Mouse (Mus musculus) E14TG2a.4 (cell line): ENCODE measurements at regions not wholly inside any gene's neighbourhood (a gene's known extent, or its start where the extent isn't known, plus 50 kb on each side); places are given as distances from the start of the nearest gene placed in this dataset.

Experiments
- H3K27me3 ChIP-seq: 2 replicates; pipeline ENCODE4 v1.6.1; 2014; ENCODE audit warnings: low read length, control low read depth; ENCODE audit not compliant: insufficient read depth
- H3K36me3 ChIP-seq: 2 replicates; pipeline ENCODE4 v1.6.1; 2014; ENCODE audit warnings: low read length, control low read depth; ENCODE audit not compliant: insufficient read depth
- H3K4me1 ChIP-seq: replicated peaks from 2 replicates; pipeline ENCODE4 v1.6.1; 2014; ENCODE audit warnings: low read depth, low read length, control low read depth
- H3K4me3 ChIP-seq: replicated peaks from 2 replicates; pipeline ENCODE4 v1.5.1; 2014; ENCODE audit warnings: mild to moderate bottlenecking, low read length
- H3K9me3 ChIP-seq: 2 replicates; pipeline ENCODE4 v1.6.1; 2014; ENCODE audit warnings: low read length, control low read depth
- CTCF ChIP-seq: conservative IDR thresholded peaks from 2 replicates; pipeline ENCODE4 v1.5.1; 2014; ENCODE audit warnings: low read length
- NANOG ChIP-seq: IDR thresholded peaks from 2 replicates; pipeline ENCODE4 v1.6.1; 2014; ENCODE audit warnings: borderline replicate concordance, low read length, mixed read lengths
- POU5F1 ChIP-seq: IDR thresholded peaks from 2 replicates; pipeline ENCODE4 v1.6.1; 2014; ENCODE audit warnings: low read length, borderline replicate concordance

DNA sequence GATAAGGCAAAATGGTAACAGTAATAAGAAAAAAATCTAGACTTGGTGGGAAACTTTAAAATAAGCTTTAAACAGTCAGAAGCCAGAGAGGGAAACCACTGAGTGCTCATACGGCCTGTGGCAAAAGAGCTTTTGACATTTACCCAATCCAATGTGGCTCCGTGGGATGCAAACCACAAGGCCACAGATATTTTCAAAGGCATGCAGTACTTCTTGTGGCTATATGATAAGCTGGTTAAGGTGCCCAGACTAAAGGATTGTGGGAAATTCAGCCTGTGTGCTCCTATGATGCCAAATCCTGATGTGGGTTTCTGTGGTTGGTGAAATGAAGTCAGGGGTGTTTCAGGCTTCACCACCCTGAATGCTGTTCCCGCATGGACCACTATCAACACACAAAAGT is 355.8 kb downstream of the Sorl1 start:
- Histone ChIP-seq H3K9me3 (no peaks in the 10 kb centered on the region), H3K4me3 (no peak overlapping the region), H3K4me1 (0 out of 2 replicates have a peak, but pooled peaks cover 3% of the 10 kb centered on the region), H3K27me3 (peaks cover 6% of the 10 kb centered on the region; the same call in 1 of the 2 replicates), H3K36me3 (no peaks in the 10 kb centered on the region)
- TF ChIP-seq NANOG (no peak), CTCF (no peak), POU5F1 (no peak)

DNA sequence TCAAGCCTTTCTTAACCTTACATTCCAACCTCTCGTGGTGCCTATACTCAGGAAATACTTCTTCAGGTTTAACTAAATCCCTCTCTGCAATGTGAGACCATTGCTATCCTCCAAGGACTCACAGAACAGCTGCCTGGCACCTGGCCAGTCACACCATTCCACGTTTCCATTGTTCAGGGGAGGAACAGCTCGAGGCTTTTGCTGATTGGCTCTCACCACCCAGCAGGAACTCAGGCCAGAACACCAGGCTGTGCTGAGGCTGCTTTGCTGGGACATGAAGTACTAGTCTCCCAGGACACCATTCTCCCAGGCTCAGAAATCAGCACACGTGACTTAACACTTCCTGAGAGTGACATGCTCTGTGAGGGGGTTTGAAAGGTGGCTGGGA is 357.6 kb downstream of the Sorl1 start:
- no peaks in the 10 kb centered on the region for H3K9me3 ChIP-seq
- H3K4me3 ChIP-seq = no peak overlapping the region
- no peaks in the 10 kb centered on the region for H3K36me3 ChIP-seq
- peaks cover 6% of the 10 kb centered on the region; the same call in 1 of the 2 replicates for H3K27me3 ChIP-seq
- TF ChIP-seq POU5F1 (no peak), CTCF (no peak), NANOG (no peak)
- 0 out of 2 replicates have a peak, but pooled peaks cover 3% of the 10 kb centered on the region for H3K4me1 ChIP-seq

DNA sequence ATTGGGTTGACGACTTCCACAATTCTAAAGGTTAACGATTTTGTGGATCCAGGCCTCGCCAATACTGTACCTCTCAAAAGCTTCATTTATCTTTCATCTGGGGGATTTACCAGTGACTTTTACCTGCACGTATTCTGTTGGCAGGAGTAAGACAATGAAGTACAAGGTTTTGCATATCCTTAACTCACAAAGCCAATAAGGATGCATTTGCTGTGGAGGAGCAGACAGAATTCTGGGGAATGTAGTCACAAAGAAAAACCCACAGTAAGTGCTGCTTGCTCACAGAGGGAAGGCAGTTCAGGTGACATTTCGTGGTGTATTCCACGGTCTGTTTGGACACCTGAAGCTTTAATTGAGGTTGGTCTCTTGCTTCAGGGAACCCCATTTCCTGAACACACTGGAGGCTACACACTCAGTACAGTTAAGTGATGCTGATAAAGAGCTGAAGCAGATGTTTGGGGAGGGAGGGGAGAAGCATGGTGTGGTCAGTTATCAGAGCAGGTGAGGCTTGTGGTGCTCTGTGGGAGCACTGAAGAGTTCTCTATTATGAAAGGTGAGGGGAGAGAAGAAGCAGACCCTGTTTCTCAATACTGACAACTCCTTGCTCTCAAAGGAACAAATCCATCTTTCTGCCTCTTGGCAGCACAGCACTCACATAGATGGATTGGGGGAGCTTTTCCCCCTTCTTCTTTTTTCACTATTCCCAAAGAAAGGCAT is 358.1 kb downstream of the Sorl1 start:
- TF ChIP-seq POU5F1 (no peak), NANOG (no peak), CTCF (no peak)
- Histone ChIP-seq H3K4me3 (no peak overlapping the region), H3K27me3 (peaks cover 6% of the 10 kb centered on the region; the same call in 1 of the 2 replicates), H3K36me3 (no peaks in the 10 kb centered on the region), H3K9me3 (no peaks in the 10 kb centered on the region), H3K4me1 (0 out of 2 replicates have a peak, but pooled peaks cover 3% of the 10 kb centered on the region)

DNA sequence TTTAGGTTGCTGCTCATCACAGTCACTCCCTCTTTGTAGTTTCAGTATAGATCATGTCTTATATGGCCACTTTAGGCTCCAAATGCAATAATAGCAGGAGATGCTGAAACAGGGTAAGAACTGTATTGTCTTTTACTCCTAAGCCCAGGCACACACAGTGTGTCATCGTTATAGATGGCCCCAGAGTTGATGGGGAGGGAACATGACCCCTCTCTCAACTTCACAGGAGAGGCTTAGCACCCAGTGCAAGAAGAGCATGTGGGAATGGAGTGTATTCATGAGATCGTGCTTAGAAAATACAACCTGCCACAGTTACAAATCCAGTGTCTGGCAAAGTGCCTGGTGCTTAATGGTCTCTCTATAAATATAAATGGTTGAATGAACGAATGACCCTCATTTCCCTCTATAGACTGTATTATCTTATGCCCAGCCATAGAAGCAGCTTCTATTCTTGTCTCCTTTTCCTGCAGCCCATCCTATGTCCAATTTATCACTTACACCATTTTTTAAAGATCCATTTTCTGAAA is 363.0 kb downstream of the Sorl1 start:
- H3K27me3 ChIP-seq = 0 out of 2 replicates have a peak, but pooled peaks cover 3% of the 10 kb centered on the region
- no peak overlapping the region for H3K4me3 ChIP-seq
- no peaks in the 10 kb centered on the region for H3K4me1 ChIP-seq
- TF ChIP-seq NANOG (no peak), POU5F1 (no peak), CTCF (no peak)
- H3K36me3 ChIP-seq = no peaks in the 10 kb centered on the region
- H3K9me3 ChIP-seq = no peaks in the 10 kb centered on the region

DNA sequence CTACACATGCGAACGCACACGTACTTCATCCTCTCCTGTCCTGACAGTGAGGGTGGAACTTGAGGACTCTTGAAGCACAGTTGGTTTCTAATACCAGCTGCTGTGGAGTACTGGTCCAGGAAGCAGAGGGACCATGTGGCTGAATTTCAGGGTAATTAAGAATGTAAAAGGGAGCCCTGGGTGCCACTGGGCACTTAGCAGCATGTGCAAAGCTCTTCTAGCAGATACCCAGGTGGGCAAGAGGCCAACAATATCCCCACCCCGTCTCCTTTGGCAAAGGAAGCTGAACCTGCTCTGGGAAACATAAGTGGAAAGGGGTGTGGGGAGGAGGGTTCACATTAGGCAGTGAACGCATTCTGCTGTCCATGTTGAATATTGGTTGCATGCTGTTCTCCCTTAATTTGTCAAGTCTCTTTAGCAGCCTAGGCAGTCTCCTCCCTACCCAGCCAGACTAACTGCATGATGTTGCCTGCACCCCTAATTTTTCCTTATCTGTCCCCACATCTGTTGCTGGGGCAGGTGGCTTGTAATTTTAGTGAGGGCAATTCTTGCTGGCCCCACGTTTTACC is 369.6 kb downstream of the Sorl1 start:
- Histone ChIP-seq H3K4me3 (no peak overlapping the region), H3K27me3 (no peaks in the 10 kb centered on the region), H3K36me3 (no peaks in the 10 kb centered on the region), H3K4me1 (no peaks in the 10 kb centered on the region), H3K9me3 (peaks cover 4% of the 10 kb centered on the region; the same call in 1 of the 2 replicates)
- TF ChIP-seq POU5F1 (no peak), NANOG (no peak), CTCF (no peak)

DNA sequence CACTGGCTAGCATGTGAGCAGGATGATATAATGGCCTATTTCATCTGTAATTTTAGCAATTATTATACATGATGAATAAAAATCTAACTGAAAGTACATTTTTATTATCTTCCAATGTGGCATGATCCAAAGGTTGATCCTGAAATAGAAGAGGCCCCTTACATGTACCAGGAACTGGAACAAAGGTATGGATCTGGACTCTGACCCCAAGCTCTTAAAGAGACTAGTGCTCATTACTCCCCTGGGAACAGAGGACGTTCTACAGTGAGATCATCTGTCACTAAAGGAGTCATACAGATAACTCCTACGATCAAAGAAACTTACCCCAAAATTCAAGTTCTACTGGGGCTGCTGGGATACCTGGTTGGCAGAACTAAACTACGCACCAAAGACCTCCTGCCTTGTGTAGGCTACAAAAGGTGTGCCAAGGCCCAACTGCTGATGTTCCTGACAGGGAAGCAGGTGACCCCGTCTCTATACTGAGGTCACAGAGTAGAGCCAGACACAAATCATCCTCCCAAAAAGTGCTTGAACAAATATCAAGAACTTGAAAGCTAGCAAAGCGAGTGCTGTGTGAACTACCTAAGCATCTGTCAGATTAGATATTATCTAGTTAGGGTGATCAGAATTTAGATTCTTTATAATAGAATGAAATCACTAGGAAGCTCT is 378.0 kb downstream of the Sorl1 start:
- H3K4me1 ChIP-seq = no peaks in the 10 kb centered on the region
- no peak for TF ChIP-seq CTCF
- no peak for TF ChIP-seq NANOG
- no peak for TF ChIP-seq POU5F1

DNA sequence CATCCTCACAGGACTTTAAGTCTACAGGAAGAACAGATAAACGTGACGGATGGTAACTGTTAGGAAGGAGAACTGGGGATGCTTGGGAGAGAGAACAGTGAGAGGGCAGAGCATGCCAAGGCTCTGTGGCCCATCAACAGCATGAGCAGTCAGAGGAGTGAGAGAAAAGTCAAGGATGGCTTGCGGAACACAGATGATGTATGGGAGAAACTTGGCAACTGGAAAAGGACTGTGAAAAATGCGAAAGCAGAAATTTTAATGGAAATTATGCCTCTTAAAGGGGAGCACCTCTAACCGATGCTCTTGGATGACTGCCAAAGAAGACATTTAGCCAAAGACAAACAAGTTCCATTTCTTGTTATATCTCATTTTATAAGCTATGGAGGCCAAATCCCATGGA is 382.6 kb downstream of the Sorl1 start:
- Histone ChIP-seq H3K27me3 (peaks cover 2% of the 10 kb centered on the region; the same call in 1 of the 2 replicates), H3K4me3 (no peak overlapping the region), H3K36me3 (no peaks in the 10 kb centered on the region), H3K9me3 (no peaks in the 10 kb centered on the region), H3K4me1 (peaks cover 13% of the 10 kb centered on the region)
- TF ChIP-seq NANOG (no peak), POU5F1 (no peak), CTCF (no peak)

More for the DNA sequence above, 378.0 kb downstream of the Sorl1 start:
- H3K27me3 ChIP-seq = no peaks in the 10 kb centered on the region
- H3K36me3 ChIP-seq = no peaks in the 10 kb centered on the region
- peaks cover 6% of the 10 kb centered on the region; the same call in 1 of the 2 replicates for H3K9me3 ChIP-seq
- H3K4me3 ChIP-seq = no peak overlapping the region

DNA sequence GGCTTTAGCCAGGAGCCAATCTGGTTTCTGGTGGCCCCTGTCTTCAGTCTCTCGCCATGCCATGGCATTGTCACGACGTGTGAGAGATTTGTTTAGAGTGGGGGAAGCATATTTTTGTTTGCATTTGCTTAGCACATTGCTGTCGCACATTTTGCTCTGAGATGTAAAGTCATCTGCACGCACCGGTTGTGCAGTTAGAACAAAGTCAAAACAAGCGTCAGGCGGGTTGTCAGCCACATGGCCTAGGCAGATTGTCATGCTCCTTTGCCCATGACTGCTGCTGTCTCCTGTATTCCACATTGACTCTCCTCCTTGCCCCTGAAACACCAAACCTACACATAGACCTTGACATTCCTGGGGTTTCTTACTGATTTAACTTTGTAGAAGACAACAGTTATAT is 383.6 kb downstream of the Sorl1 start:
- H3K4me3 ChIP-seq = no peak overlapping the region
- no peaks in the 10 kb centered on the region for H3K9me3 ChIP-seq
- peaks cover 23% of the 10 kb centered on the region for H3K4me1 ChIP-seq
- no peaks in the 10 kb centered on the region for H3K36me3 ChIP-seq
- H3K27me3 ChIP-seq = peaks cover 2% of the 10 kb centered on the region; the same call in 1 of the 2 replicates
- TF ChIP-seq CTCF (no peak), POU5F1 (no peak), NANOG (no peak)
